Comparison of ENCODE assay signal across 19 mouse cellular contexts in genomic region chr11:27721346-27721745, GRCm38 (mm10).
DNase-seq lines count a peak whose midpoint lies in the region; ATAC-seq lines count a peak whose summit lies in the region.
"Had no signal": no experiment of that assay in that cellular context is flagged by ENCODE, and none has a peak within 500 bp of the region (broad histone marks: within the 10 kb centered on the region; RNA-seq: fewer than 3 reads in every experiment).

No protein-coding gene starts in this region.

- DNase-seq in layer of hippocampus, adult 11-12 months (ENCODE audit: low spot score), result peak; percentile 4
- no peak for DNase-seq in layer of hippocampus, postnatal 10 days (ENCODE audit: low spot score in 2 of 2)
- peak; percentile 5 for DNase-seq in ES-CJ7 (ENCODE audit: low read depth, low spot score)
- peak; percentile 5 to 22 for DNase-seq in left cerebral cortex, adult 9 months (ENCODE audit: low spot score in 2 of 2)
- DNase-seq in spleen, postnatal 36 days (ENCODE audit: low spot score in 2 of 2), result no peak
- DNase-seq in adrenal gland, postnatal 36 days, result no peak
- DNase-seq in lung, postnatal 25 days (ENCODE audit: low spot score), result no peak
- DNase-seq: cerebellum, postnatal 10 days; gastrocnemius, adult 2 months; kidney, adult 9 months; kidney, postnatal 25 days; lung, adult 2 months; lung, postnatal 36 days; thymus, postnatal 36 days had no signal

- ATAC-seq in frontal cortex, adult (ENCODE audit: low TSS enrichment), result peak; percentile 95
- ATAC-seq: CD4-positive, CD25-positive, alpha-beta regulatory T cell, adult 4 months; forebrain, embryonic 14.5 days; inflammation-experienced regulatory T-cells, adult 6 months; liver, embryonic 12.5 days had no signal

Comparison
In these comparisons a context has a peak if more than half of its experiments do, and no peak if none do; other contexts are left out.
1. DNase-seq: peak in layer of hippocampus, adult 11-12 months (single experiment), ES-CJ7 (single experiment) and left cerebral cortex, adult 9 months (2 of 2); none in layer of hippocampus, postnatal 10 days (0 of 2), spleen, postnatal 36 days (0 of 2), adrenal gland, postnatal 36 days (0 of 2) and lung, postnatal 25 days (single experiment).